Mouse (Mus musculus): ENCODE results near the gene Atxn7l3b.

Atxn7l3b gene

DNA sequence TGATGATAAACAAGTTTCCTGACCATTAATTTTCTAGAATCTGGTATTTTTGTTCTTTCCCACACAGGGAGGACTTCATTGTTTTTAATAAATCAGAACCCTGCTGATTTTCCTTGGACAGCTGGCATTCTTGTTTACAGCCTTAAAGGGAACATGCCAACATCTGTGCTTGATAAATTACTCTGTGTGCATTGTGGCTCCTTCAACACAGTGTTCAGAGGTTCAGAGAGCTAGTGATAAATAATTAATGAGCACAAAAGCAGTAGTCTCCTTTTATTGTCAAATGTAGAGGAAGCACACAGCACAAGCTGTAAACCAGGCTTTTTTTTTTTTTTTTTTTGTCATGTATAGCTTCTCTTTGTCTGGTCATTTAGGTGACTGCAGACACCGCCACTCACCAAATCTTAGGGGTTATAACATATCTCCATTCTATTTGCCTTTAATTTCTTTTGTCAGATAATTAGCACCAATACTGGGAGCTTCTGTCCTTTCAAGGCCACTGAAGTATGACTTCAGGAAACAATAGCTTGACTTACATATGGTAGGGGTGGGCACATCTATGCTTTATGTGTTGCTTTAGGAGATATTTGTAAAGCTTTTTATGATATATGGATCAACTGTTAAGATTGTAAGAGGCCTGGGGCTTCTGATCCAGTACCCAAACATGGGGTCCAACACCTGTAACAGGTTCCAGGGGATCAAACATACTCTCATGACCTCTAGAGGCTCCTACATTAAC lies 52.0 kb downstream of the Atxn7l3b start:
- in situ Hi-C loops (cut with MboI; ENCODE audit: unreplicated experiment in 2 of 2): no loop called here

All from v-Abl transformed pro-B cells (cell line).